Mouse (Mus musculus) urinary bladder, postnatal 36 days (tissue): ENCODE measurements around the gene Pnpla2.
"Not testable (repeated sequence)": the region's sequence is repeated elsewhere in the genome, so short reads cannot be mapped to it uniquely, and the experiment has no call there.

Experiments used
- DNase-seq, 2 experiments: peaks; one replicate each; pipeline ENCODE4 v3.0.0; 2022; ENCODE audit warnings: low spot score in 2 of 2, mixed read lengths in 1 of 2

Pnpla2 gene

GRCm38 (mm10) chr7:141454967-141455551 lies at the start of gene Pnpla2:
Gene Pnpla2, plus strand, starts transcription at chr7:141455198.
- DNase-seq: peak; percentile 92 to 97

- DNase-seq: no peak
Observed at GRCm38 (mm10) chr7:141405466-141405865, 49.5 kb upstream of the Pnpla2 start.

GRCm38 (mm10) chr7:141407670-141408069 lies 47.3 kb upstream of the Pnpla2 start:
- DNase-seq: not testable (repeated sequence)

- DNase-seq: peak; percentile 86 to 87
Observed at GRCm38 (mm10) chr7:141408833-141409232, 46.2 kb upstream of the Pnpla2 start.

GRCm38 (mm10) chr7:141410631-141411030 lies 44.4 kb upstream of the Pnpla2 start:
- DNase-seq: no peak

- DNase-seq: no peak
Observed at GRCm38 (mm10) chr7:141411667-141412066, 43.3 kb upstream of the Pnpla2 start.

GRCm38 (mm10) chr7:141413331-141413730 lies 41.7 kb upstream of the Pnpla2 start:
- no peak for DNase-seq

- peak; percentile 98 to 100 for DNase-seq
Observed at GRCm38 (mm10) chr7:141413809-141414584, 41.0 kb upstream of the Pnpla2 start, which contains the start of gene Gatd1. Gene Gatd1, minus strand, starts transcription at chr7:141414136.

- no peak for DNase-seq
Observed at GRCm38 (mm10) chr7:141416144-141416841, 38.7 kb upstream of the Pnpla2 start.

- DNase-seq: no peak
Observed at GRCm38 (mm10) chr7:141417731-141418681, 37.0 kb upstream of the Pnpla2 start.

- no peak for DNase-seq
Observed at GRCm38 (mm10) chr7:141418970-141419369, 36.0 kb upstream of the Pnpla2 start.

GRCm38 (mm10) chr7:141420030-141420702 lies 34.8 kb upstream of the Pnpla2 start:
- no peak for DNase-seq

- no peak for DNase-seq
Observed at GRCm38 (mm10) chr7:141423811-141424210, 31.2 kb upstream of the Pnpla2 start.

- DNase-seq: no peak
Observed at GRCm38 (mm10) chr7:141426948-141427730, 27.9 kb upstream of the Pnpla2 start.

- DNase-seq: no peak
Observed at GRCm38 (mm10) chr7:141428701-141429100, 26.3 kb upstream of the Pnpla2 start.

- DNase-seq: no peak
Observed at GRCm38 (mm10) chr7:141429310-141429709, 25.7 kb upstream of the Pnpla2 start, which contains the start of gene Cend1. Gene Cend1, minus strand, starts transcription at chr7:141429491.

- DNase-seq: no peak
Observed at GRCm38 (mm10) chr7:141429840-141430584, 25.0 kb upstream of the Pnpla2 start.

- DNase-seq: no peak
Observed at GRCm38 (mm10) chr7:141430585-141431240, 24.3 kb upstream of the Pnpla2 start.
